Comparison of ENCODE assay signal across 25 mouse cellular contexts in the genomic region with DNA sequence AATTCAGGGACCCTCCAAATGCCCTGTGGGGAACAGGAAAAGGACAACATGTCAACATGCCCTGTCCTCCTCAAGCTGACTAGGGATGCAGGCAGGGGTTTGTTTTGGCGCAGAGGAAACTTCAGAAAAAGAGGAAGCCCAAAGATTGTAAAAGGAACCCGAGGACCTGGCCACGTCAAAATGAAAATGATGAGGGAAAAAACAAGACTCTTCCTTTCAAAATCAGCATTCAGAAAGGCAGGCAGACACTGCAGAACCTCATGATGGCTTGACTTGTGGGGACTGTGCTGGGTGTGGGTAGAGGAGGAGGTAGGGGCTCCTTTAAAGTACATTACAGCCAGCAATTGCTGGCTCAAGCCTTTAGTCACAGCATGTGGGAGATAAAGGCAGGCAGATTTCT. TPM values are rescaled to one million over a fixed set of nuclear protein-coding genes. Genes with fewer than 3 reads are reported as not detected.
"Had no signal": no experiment of that assay in that cellular context is flagged by ENCODE, and none has a peak within 500 bp of the region (broad histone marks: within the 10 kb centered on the region; RNA-seq: fewer than 3 reads in every experiment).

No protein-coding gene starts in this region.

- H3K36me3 ChIP-seq: neural tube, embryonic 12.5 days; neural tube, embryonic 13.5 days; neural tube, embryonic 15.5 days; stomach, embryonic 15.5 days had no signal

- H3K4me3 ChIP-seq: neural tube, embryonic 12.5 days; neural tube, embryonic 13.5 days; neural tube, embryonic 15.5 days; stomach, embryonic 15.5 days had no signal

- H3K4me2 ChIP-seq: neural tube, embryonic 12.5 days; neural tube, embryonic 13.5 days; neural tube, embryonic 15.5 days; stomach, embryonic 15.5 days had no signal

- H3K27me3 ChIP-seq: neural tube, embryonic 12.5 days; neural tube, embryonic 13.5 days; neural tube, embryonic 15.5 days; stomach, embryonic 15.5 days had no signal

- H3K27ac ChIP-seq: neural tube, embryonic 12.5 days; neural tube, embryonic 13.5 days; neural tube, embryonic 15.5 days; stomach, embryonic 15.5 days; stomach, postnatal 0 days had no signal

- H3K9ac ChIP-seq: neural tube, embryonic 12.5 days; neural tube, embryonic 13.5 days; neural tube, embryonic 15.5 days; stomach, embryonic 15.5 days had no signal

- DNase-seq: retina, postnatal 1 day; right cerebral cortex, adult 18-20 months; right cerebral cortex, postnatal 14 days; right cerebral cortex, postnatal 25 days; right cerebral cortex, postnatal 4 days; spleen, adult 18-20 months; thymus, adult 18-20 months; thymus, adult 2 months; thymus, postnatal 14 days; thymus, postnatal 25 days; thymus, postnatal 36 days; thymus, postnatal 4 days had no signal

- H3K9me3 ChIP-seq: neural tube, embryonic 15.5 days; stomach, embryonic 15.5 days had no signal

- H3K4me1 ChIP-seq: neural tube, embryonic 12.5 days; neural tube, embryonic 13.5 days; neural tube, embryonic 15.5 days; stomach, embryonic 15.5 days had no signal

RNA-seq across cellular contexts. Expression of gene Gm5565, which starts 9.9 kb away (rescaled TPM):
- total RNA-seq: neutrophil, adult 5-6 weeks had no signal
- polyA plus RNA-seq: neural tube, embryonic 12.5 days; neural tube, embryonic 13.5 days; neural tube, embryonic 14.5 days; neural tube, embryonic 15.5 days; small intestine, adult 2 months; spleen, adult 2 months; stomach, embryonic 14.5 days; stomach, embryonic 15.5 days; stomach, embryonic 16.5 days; stomach, postnatal 0 days; thymus, adult 2 months; thymus, postnatal 0 days; urinary bladder, adult 2 months had no signal

RNA-seq across cellular contexts. Expression of gene Gm6309, which starts 20.1 kb away (rescaled TPM):
- total RNA-seq: neutrophil, adult 5-6 weeks had no signal
- polyA plus RNA-seq: neural tube, embryonic 12.5 days; neural tube, embryonic 13.5 days; neural tube, embryonic 14.5 days; neural tube, embryonic 15.5 days; small intestine, adult 2 months; spleen, adult 2 months; stomach, embryonic 14.5 days; stomach, embryonic 15.5 days; stomach, embryonic 16.5 days; stomach, postnatal 0 days; thymus, adult 2 months; thymus, postnatal 0 days; urinary bladder, adult 2 months had no signal

RNA-seq across cellular contexts. Expression of gene 1700001J03Rik, which starts 34.6 kb away (rescaled TPM):
- total RNA-seq: neutrophil, adult 5-6 weeks had no signal
- polyA plus RNA-seq: neural tube, embryonic 12.5 days; neural tube, embryonic 14.5 days; neural tube, embryonic 15.5 days; stomach, embryonic 14.5 days; stomach, embryonic 15.5 days; stomach, embryonic 16.5 days; stomach, postnatal 0 days; thymus, postnatal 0 days had no signal
